Comparison of ENCODE assay signal across 8 mouse cellular contexts in the genomic region with DNA sequence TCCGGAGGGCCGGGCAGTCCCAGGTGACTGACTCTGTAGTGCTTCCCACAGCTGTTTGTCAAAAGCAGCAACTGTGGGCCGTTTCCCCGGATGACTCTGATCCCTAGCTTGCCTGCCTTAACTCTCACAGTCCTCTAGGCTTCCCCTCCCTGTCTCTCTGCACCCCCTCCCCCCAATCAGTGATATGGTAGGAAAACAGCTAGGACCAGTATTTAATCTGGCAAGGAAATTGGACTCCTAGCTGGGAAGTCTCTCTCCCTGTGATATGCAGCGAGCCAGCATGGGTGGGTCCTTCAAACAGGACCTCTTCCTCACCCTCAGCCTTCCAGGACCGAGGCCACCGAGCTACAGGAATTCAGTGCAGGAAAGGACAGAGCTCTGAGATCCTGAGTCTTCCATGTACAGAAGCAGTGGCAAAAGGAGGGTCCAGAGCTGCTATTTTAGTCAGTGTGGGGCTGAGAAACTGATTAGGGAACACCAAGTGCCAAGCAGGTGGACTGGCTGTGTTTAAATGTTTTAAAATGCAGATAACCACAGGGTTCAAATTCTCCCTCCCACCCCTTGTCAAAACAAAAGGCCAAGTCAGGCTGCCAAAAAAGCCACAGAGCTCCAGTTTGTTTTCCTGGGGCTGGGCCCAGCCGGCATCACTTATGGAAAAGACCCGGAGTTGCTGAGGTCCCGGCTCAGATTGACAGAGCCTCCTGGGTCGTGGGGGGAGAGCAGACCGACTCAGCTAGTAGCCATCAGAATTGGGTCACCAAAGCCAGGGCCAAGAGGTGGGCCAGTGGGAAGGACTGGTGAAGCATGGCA. TPM values are rescaled to one million over a fixed set of nuclear protein-coding genes. Genes with fewer than 3 reads are reported as not detected.
DNase-seq lines count a peak whose midpoint lies in the region; ATAC-seq and TF ChIP-seq lines count a peak whose summit lies in the region.

No protein-coding gene starts in this region.

- no peak for TF ChIP-seq POLR2A in spleen, adult 2 months (IDR thresholded peaks at IDR 0.05; ENCODE audit: low read depth, low read length)

- peak overlapping the region; percentile 31; the same call in 1 of the 2 replicates for H3K27ac ChIP-seq in spleen, adult 2 months (ENCODE audit: insufficient read depth, low read length)
- H3K27ac ChIP-seq in forebrain, embryonic 15.5 days (replicated peaks) = peak overlapping the region; percentile 53
- H3K27ac ChIP-seq in hindbrain, embryonic 11.5 days (ENCODE audit: low read depth, low read length) = peak overlapping the region; percentile 34; the same call in 1 of the 2 replicates
- H3K27ac ChIP-seq in liver, embryonic 13.5 days = peak overlapping the region; percentile 57

- no peak overlapping the region for H3K4me3 ChIP-seq in spleen, adult 2 months (ENCODE audit: extremely low read depth, insufficient read depth, insufficient read length)
- no peak overlapping the region for H3K4me3 ChIP-seq in forebrain, embryonic 15.5 days
- H3K4me3 ChIP-seq in hindbrain, embryonic 11.5 days (ENCODE audit: low read depth, low read length) = no peak overlapping the region
- H3K4me3 ChIP-seq in liver, embryonic 13.5 days (replicated peaks) = no peak overlapping the region

- H3K4me2 ChIP-seq in forebrain, embryonic 15.5 days (replicated peaks) = no peak overlapping the region
- H3K4me2 ChIP-seq in hindbrain, embryonic 11.5 days (replicated peaks; ENCODE audit: low read depth, low read length) = no peak overlapping the region
- no peak overlapping the region for H3K4me2 ChIP-seq in liver, embryonic 13.5 days

- H3K9ac ChIP-seq in forebrain, embryonic 15.5 days (replicated peaks) = no peak overlapping the region
- H3K9ac ChIP-seq in hindbrain, embryonic 11.5 days (ENCODE audit: low read depth, low read length) = no peak overlapping the region
- H3K9ac ChIP-seq in liver, embryonic 13.5 days = no peak overlapping the region

- H3K36me3 ChIP-seq in spleen, adult 2 months (ENCODE audit: control insufficient read depth, insufficient read depth, low read length) = peaks cover 9% of the 10 kb centered on the region
- no peaks in the 10 kb centered on the region; the same call in 1 of the 2 replicates for H3K36me3 ChIP-seq in forebrain, embryonic 15.5 days
- no peaks in the 10 kb centered on the region for H3K36me3 ChIP-seq in hindbrain, embryonic 11.5 days (ENCODE audit: control insufficient read depth, insufficient read depth, low read length)
- peaks cover 44% of the 10 kb centered on the region for H3K36me3 ChIP-seq in liver, embryonic 13.5 days

- TF ChIP-seq CTCF in spleen, adult 2 months (IDR thresholded peaks at IDR 0.05; ENCODE audit: extremely low read depth, insufficient read depth, insufficient read length, insufficient replicate concordance) = no peak

- H3K4me1 ChIP-seq in spleen, adult 2 months (ENCODE audit: control insufficient read depth, insufficient read depth, insufficient read length) = peaks cover 3% of the 10 kb centered on the region; the same call in 1 of the 2 replicates
- peaks cover 54% of the 10 kb centered on the region for H3K4me1 ChIP-seq in forebrain, embryonic 15.5 days
- peaks cover 9% of the 10 kb centered on the region; the same call in 1 of the 2 replicates for H3K4me1 ChIP-seq in hindbrain, embryonic 11.5 days (replicated peaks; ENCODE audit: control insufficient read depth, insufficient read depth, low read length)
- H3K4me1 ChIP-seq in liver, embryonic 13.5 days (replicated peaks) = peaks cover 75% of the 10 kb centered on the region

- H3K9me3 ChIP-seq in forebrain, embryonic 15.5 days = no peaks in the 10 kb centered on the region
- H3K9me3 ChIP-seq in hindbrain, embryonic 11.5 days (ENCODE audit: control insufficient read depth, low read length) = no peaks in the 10 kb centered on the region
- H3K9me3 ChIP-seq in liver, embryonic 13.5 days (replicated peaks) = no peaks in the 10 kb centered on the region

- H3K27me3 ChIP-seq in spleen, adult 2 months (ENCODE audit: control insufficient read depth, insufficient read depth, low read length) = no peaks in the 10 kb centered on the region
- no peaks in the 10 kb centered on the region for H3K27me3 ChIP-seq in forebrain, embryonic 15.5 days
- H3K27me3 ChIP-seq in hindbrain, embryonic 11.5 days (ENCODE audit: control insufficient read depth, insufficient read depth, low read length) = no peaks in the 10 kb centered on the region
- H3K27me3 ChIP-seq in liver, embryonic 13.5 days = no peaks in the 10 kb centered on the region

- no peak for DNase-seq in spleen, adult 2 months (ENCODE audit: low read depth in 1 of 2, low spot score in 2 of 2)
- DNase-seq in spleen, postnatal 14 days (ENCODE audit: low spot score in 2 of 2) = no peak
- DNase-seq in hindbrain, embryonic 11.5 days (ENCODE audit: low spot score) = no peak
- no peak for DNase-seq in liver, embryonic 13.5 days
- DNase-seq in skeletal muscle tissue, adult 2 months (ENCODE audit: low read depth, low spot score) = peak; percentile 71
- no peak for DNase-seq in urinary bladder, adult 18-20 months (ENCODE audit: low spot score in 2 of 2)
- DNase-seq in left cerebral cortex, postnatal 25 days (ENCODE audit: low spot score in 2 of 2) = no peak

- intact Hi-C loops in left cerebral cortex, postnatal 25 days (cut with DNase I) = loop anchor here (5.0 kb wide), 1 partner anchor 43 kb away; no protein-coding TSS in a partner anchor

- 88% methylated on average over 12 of the region's 12 CpGs for WGBS in spleen, adult 2 months
- 27% methylated on average over 12 of the region's 12 CpGs for WGBS in forebrain, embryonic 15.5 days
- WGBS in hindbrain, embryonic 11.5 days = 25% methylated on average over 12 of the region's 12 CpGs
- 67% methylated on average over 12 of the region's 12 CpGs for WGBS in liver, embryonic 13.5 days (ENCODE audit: insufficient replicate concordance)

- ATAC-seq in forebrain, embryonic 15.5 days (replicated peaks) = no peak; the same call in 1 of the 2 replicates
- ATAC-seq in hindbrain, embryonic 11.5 days (ENCODE audit: low FRiP score) = no peak
- 0 out of 2 replicates have a peak, but pooled peaks have one; percentile 21 for ATAC-seq in liver, embryonic 13.5 days (ENCODE audit: low read depth)

RNA-seq across cellular contexts. Expression of a gene that starts 28.0 kb away (rescaled TPM):
- polyA plus RNA-seq in spleen, adult 2 months (2012; rRNA removed) = 0.12 and 0.14 TPM in 2 replicates
- not detected in 2 replicates for polyA plus RNA-seq in forebrain, embryonic 15.5 days (2015; fragmentation: Nextera tagmentation; extraction: Ambion mirVana)
- 0.29 TPM in 1 of 2 replicates, not detected in the other for polyA plus RNA-seq in hindbrain, embryonic 11.5 days (2014; fragmentation: Nextera tagmentation; extraction: Ambion mirVana)
- polyA plus RNA-seq in liver, embryonic 13.5 days (2015; fragmentation: Nextera tagmentation; extraction: Ambion mirVana) = 0.07 TPM in 1 of 2 replicates, not detected in the other
- total RNA-seq in left cerebral cortex, postnatal 25 days (2021) = not detected

RNA-seq across cellular contexts. Expression of a gene that starts 44.7 kb away (rescaled TPM):
- 2.3 and 2.4 TPM in 2 replicates for polyA plus RNA-seq in spleen, adult 2 months (2012; rRNA removed)
- polyA plus RNA-seq in forebrain, embryonic 15.5 days (2015; fragmentation: Nextera tagmentation; extraction: Ambion mirVana) = 13.9 and 14.4 TPM in 2 replicates
- 14.2 and 14.9 TPM in 2 replicates for polyA plus RNA-seq in hindbrain, embryonic 11.5 days (2014; fragmentation: Nextera tagmentation; extraction: Ambion mirVana)
- polyA plus RNA-seq in liver, embryonic 13.5 days (2015; fragmentation: Nextera tagmentation; extraction: Ambion mirVana) = 6.6 and 7.1 TPM in 2 replicates
- 10 to 100 TPM; 22.5 to 25.6 TPM for total RNA-seq in left cerebral cortex, postnatal 25 days (2021)

RNA-seq across cellular contexts. Expression of a gene that starts 46.1 kb away (rescaled TPM):
- 37.3 and 42.3 TPM in 2 replicates for polyA plus RNA-seq in spleen, adult 2 months (2012; rRNA removed)
- polyA plus RNA-seq in forebrain, embryonic 15.5 days (2015; fragmentation: Nextera tagmentation; extraction: Ambion mirVana) = 39.7 and 41.7 TPM in 2 replicates
- polyA plus RNA-seq in hindbrain, embryonic 11.5 days (2014; fragmentation: Nextera tagmentation; extraction: Ambion mirVana) = 31.5 and 33.4 TPM in 2 replicates
- 14.9 and 17.3 TPM in 2 replicates for polyA plus RNA-seq in liver, embryonic 13.5 days (2015; fragmentation: Nextera tagmentation; extraction: Ambion mirVana)
- total RNA-seq in left cerebral cortex, postnatal 25 days (2021) = 10 to 100 TPM; 34.2 to 40.8 TPM
